Mouse (Mus musculus): ENCODE data around the gene Mfap1b.

GRCm38 (mm10) chr2:121477491-121478266, 3.8 kb upstream of the Mfap1b start:
- TF ChIP-seq MAFK (IDR thresholded peaks at IDR 0.05; ENCODE audit: insufficient read depth, low read depth, low read length) = no peak
- TF ChIP-seq ZC3H11A (IDR thresholded peaks at IDR 0.05; ENCODE audit: borderline replicate concordance, low read depth, low read length) = no peak
- TF ChIP-seq CHD2 (IDR thresholded peaks at IDR 0.05; ENCODE audit: low read depth, low read length) = no peak
